Mouse (Mus musculus) right cerebral cortex, postnatal 25 days (tissue): ENCODE results near the gene Zfp747.
"Not testable (repeated sequence)": the region's sequence is repeated elsewhere in the genome, so short reads cannot be mapped to it uniquely, and the experiment has no call there.

ENCODE experiments used
- DNase-seq: peaks from one replicate; pipeline ENCODE4 v3.0.0; 2022

Gene Zfp747

GRCm38 (mm10) chr7:127366249-127366648 is 9.6 kb downstream of the Zfp747 start:
- DNase-seq = no peak

- no peak for DNase-seq
These were observed 11.7 kb downstream of the Zfp747 start for GRCm38 (mm10) chr7:127364166-127364565.

GRCm38 (mm10) chr7:127363475-127363921 is 12.4 kb downstream of the Zfp747 start:
- peak; percentile 47 for DNase-seq

GRCm38 (mm10) chr7:127362418-127362817 is 13.4 kb downstream of the Zfp747 start:
- DNase-seq = not testable (repeated sequence)

GRCm38 (mm10) chr7:127361449-127361848 is 14.4 kb downstream of the Zfp747 start:
- DNase-seq = no peak

GRCm38 (mm10) chr7:127360265-127360664 is 15.6 kb downstream of the Zfp747 start:
- DNase-seq = no peak

- DNase-seq = no peak
These were observed 17.4 kb downstream of the Zfp747 start for GRCm38 (mm10) chr7:127358472-127358871.

GRCm38 (mm10) chr7:127357871-127358270 is 18.0 kb downstream of the Zfp747 start:
- no peak for DNase-seq

- no peak for DNase-seq
These were observed 20.1 kb downstream of the Zfp747 start for GRCm38 (mm10) chr7:127355796-127356195.

GRCm38 (mm10) chr7:127351230-127352004 is 24.4 kb downstream of the Zfp747 start:
- DNase-seq = no peak

GRCm38 (mm10) chr7:127346676-127347075 is 29.2 kb downstream of the Zfp747 start:
- no peak for DNase-seq

- DNase-seq = peak; percentile 87
These were observed 30.1 kb downstream of the Zfp747 start, which contains the start of gene Zfp768 for GRCm38 (mm10) chr7:127345512-127346325. Gene Zfp768, minus strand, starts transcription at chr7:127345589.

- DNase-seq = peak; percentile 68
These were observed 30.8 kb downstream of the Zfp747 start for GRCm38 (mm10) chr7:127345092-127345491.

- DNase-seq = no peak
These were observed 31.5 kb downstream of the Zfp747 start for GRCm38 (mm10) chr7:127344371-127344770.

- no peak for DNase-seq
These were observed 32.4 kb downstream of the Zfp747 start for GRCm38 (mm10) chr7:127343351-127344019.

GRCm38 (mm10) chr7:127342888-127343287 is 33.0 kb downstream of the Zfp747 start:
- no peak for DNase-seq

GRCm38 (mm10) chr7:127342332-127342731 is 33.5 kb downstream of the Zfp747 start:
- DNase-seq = no peak

GRCm38 (mm10) chr7:127341861-127342260 is 34.0 kb downstream of the Zfp747 start:
- DNase-seq = not testable (repeated sequence)

GRCm38 (mm10) chr7:127341356-127341755 is 34.5 kb downstream of the Zfp747 start:
- DNase-seq = no peak

- DNase-seq = no peak
These were observed 38.2 kb downstream of the Zfp747 start for GRCm38 (mm10) chr7:127337636-127338035.

GRCm38 (mm10) chr7:127335604-127336003 is 40.2 kb downstream of the Zfp747 start:
- DNase-seq = no peak

- no peak for DNase-seq
These were observed 42.6 kb downstream of the Zfp747 start for GRCm38 (mm10) chr7:127333240-127333639.

- peak; percentile 24 for DNase-seq
These were observed 49.2 kb downstream of the Zfp747 start for GRCm38 (mm10) chr7:127326685-127327084.
